10 mouse cellular contexts compared by ENCODE assay signal in the genomic region with DNA sequence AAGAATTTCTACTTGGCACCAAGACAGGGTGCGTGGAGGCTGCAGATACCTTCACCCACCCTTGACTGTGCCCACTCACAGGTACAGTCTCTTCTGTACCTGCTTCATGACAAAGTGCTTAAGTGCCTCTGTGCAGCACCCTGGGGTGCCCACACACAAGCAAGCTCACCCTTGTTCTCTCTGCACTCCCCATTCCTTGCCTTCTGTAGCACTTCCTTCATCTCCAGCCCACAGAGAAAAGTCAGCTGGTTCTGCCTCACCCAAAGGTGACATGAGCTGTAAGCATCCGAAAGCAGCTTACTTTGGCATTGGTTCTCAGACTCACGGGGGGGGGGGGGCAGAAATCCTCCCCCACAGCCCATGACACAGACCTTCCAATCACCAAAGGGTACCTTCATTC.
"Had no signal": no experiment of that assay in that cellular context is flagged by ENCODE, and none has a peak within 500 bp of the region (broad histone marks: within the 10 kb centered on the region; RNA-seq: fewer than 3 reads in every experiment).

No protein-coding gene starts in this region.

- DNase-seq: lung, embryonic 14.5 days; thymus, adult 18-20 months; thymus, postnatal 14 days; thymus, postnatal 36 days had no signal

- ATAC-seq: midbrain, embryonic 15.5 days had no signal

- H3K36me3 ChIP-seq: midbrain, embryonic 15.5 days; stomach, embryonic 15.5 days had no signal

- H3K9ac ChIP-seq: lung, embryonic 14.5 days; midbrain, embryonic 12.5 days; midbrain, embryonic 15.5 days; neural tube, embryonic 12.5 days; stomach, embryonic 15.5 days had no signal

- H3K9me3 ChIP-seq: midbrain, embryonic 10.5 days; midbrain, embryonic 12.5 days; midbrain, embryonic 15.5 days; neural tube, embryonic 12.5 days; stomach, embryonic 15.5 days had no signal

- H3K4me2 ChIP-seq: lung, embryonic 14.5 days; midbrain, embryonic 12.5 days; midbrain, embryonic 15.5 days; neural tube, embryonic 12.5 days; stomach, embryonic 15.5 days had no signal

- H3K4me3 ChIP-seq: midbrain, embryonic 10.5 days; midbrain, embryonic 12.5 days; midbrain, embryonic 15.5 days; neural tube, embryonic 12.5 days; stomach, embryonic 15.5 days had no signal

- H3K27me3 ChIP-seq: midbrain, embryonic 12.5 days; midbrain, embryonic 15.5 days; neural tube, embryonic 12.5 days; stomach, embryonic 15.5 days had no signal

- H3K4me1 ChIP-seq: midbrain, embryonic 10.5 days; midbrain, embryonic 12.5 days; midbrain, embryonic 15.5 days; neural tube, embryonic 12.5 days had no signal

- H3K27ac ChIP-seq: midbrain, embryonic 10.5 days; midbrain, embryonic 12.5 days; midbrain, embryonic 15.5 days; neural tube, embryonic 12.5 days; stomach, embryonic 15.5 days; stomach, postnatal 0 days had no signal
